Mouse (Mus musculus) liver, embryonic 14.5 days (tissue): ENCODE measurements at regions not wholly inside any gene's neighbourhood (a gene's known extent, or its start where the extent isn't known, plus 50 kb on each side); places are given as distances from the start of the nearest gene placed in this dataset.

Source experiments
- CTCF ChIP-seq: IDR thresholded peaks from 2 replicates; pipeline ENCODE4 v1.5.1; 2016; ENCODE audit warnings: antibody characterized with exemption, low read depth, control low read depth
- EP300 ChIP-seq: IDR thresholded peaks from 2 replicates; pipeline ENCODE4 v1.6.1; 2016; ENCODE audit warnings: antibody characterized with exemption, low read depth

DNA sequence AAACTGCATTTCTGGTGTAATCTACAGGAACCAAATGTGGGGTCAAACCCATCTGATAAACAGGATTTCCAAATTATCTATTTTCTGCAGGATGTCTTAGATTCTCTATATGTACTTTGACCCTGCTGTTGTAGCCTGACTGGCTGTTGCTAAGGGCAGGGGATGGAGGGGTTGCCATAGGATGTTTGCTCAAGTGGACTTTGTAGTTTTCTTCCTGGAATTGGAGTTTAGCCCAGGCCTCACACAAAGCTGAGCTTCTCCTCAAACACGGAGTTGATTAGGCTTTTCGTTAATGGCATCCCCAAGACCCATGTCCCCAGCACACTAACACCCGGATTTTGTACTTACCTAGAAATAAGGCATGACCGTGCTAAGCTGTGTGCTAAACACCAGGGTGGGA lies 173.3 kb downstream of the Atp23 start:
- no peak for TF ChIP-seq CTCF
- no peak for TF ChIP-seq EP300
